Mouse (Mus musculus): ENCODE data around the gene Pygb. TPM values are rescaled to one million over a fixed set of nuclear protein-coding genes. Genes with fewer than 3 reads are reported as not detected.

The Pygb gene
- total and polyA plus RNA-seq, 3 experiments: 36.4 to 47.7 (median 43.2) TPM

DNA sequence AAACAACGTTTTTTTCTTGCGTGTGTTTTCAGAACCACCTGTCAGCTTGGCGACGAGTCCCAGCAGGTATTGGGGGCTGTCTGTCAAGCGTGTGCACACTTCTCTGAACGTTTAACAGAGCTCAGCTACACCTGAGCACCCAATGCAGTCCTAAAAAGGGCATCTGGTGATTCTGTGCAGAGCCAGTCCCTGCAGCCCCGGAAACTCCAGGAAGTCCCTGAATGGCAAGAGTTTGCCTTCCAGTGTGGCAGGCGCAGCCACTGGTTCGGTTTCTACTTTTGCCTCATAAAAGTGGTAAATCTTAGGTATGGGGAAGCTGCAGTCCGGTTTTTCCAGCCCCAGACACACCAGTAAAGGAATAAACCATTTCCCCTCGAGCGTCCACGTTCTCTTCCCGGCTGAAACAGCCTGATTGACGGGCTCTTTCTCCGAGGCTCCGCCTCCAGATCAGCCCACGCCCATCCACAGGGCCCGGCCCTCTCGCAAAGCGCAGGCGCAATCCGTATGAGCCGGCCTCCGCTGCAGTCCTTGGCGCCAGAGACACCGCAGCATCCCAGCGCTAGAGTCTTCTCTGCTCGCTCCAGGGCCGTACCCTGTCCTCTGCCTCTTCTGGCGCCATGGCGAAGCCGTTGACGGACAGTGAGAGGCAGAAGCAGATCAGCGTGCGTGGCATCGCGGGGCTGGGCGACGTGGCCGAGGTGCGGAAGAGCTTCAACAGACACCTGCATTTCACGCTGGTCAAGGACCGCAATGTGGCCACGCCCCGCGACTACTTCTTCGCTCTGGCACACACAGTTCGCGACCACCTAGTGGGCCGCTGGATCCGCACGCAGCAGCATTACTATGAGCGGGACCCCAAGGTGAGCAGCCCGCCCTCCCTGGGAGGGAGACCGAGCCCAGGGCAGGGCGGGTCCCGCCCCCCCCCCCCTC, at the start of gene Pygb (continued):
- TF ChIP-seq HCFC1 (IDR thresholded peaks at IDR 0.05; ENCODE audit: low read depth, low read length): no peak; the same call in 1 of the 2 replicates

DNA sequence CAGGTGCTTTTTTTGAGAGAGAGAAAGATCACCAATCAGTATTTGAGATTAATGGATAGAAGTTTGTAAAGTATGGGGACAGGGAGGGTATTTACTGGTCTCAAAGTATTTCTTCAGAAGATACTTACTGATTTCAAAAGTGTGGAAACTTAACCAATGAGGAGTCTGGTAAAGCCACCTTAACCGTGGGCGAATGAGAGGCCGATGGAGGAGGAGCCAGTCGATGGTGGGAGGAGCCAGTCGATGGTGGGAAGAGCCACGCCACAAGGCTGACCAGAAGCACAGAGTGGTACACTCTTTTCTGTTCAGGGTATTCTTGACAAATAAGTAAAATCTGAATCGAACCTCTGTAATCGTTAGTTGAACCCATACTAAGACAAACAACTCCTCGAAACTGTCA, 48.7 kb upstream of the Pygb start:
- TF ChIP-seq ZC3H11A (IDR thresholded peaks at IDR 0.05; ENCODE audit: low read depth, low read length) (no peak), CHD2 (IDR thresholded peaks at IDR 0.05; ENCODE audit: low read length) (no peak), NRF1 (IDR thresholded peaks at IDR 0.05; ENCODE audit: low read depth, low read length) (no peak), ELF1 (IDR thresholded peaks at IDR 0.05; ENCODE audit: low read depth, low read length) (no peak), HCFC1 (IDR thresholded peaks at IDR 0.05; ENCODE audit: low read depth, low read length) (no peak)
- Histone ChIP-seq H3K9me3 (replicated peaks; ENCODE audit: low read length) (peaks cover 7% of the 10 kb centered on the region), H3K27ac (ENCODE audit: insufficient read depth, low read depth) (no peak overlapping the region), H3K9ac (ENCODE audit: insufficient read depth, low read depth) (no peak overlapping the region), H3K4me3 (replicated peaks in 1 of 3; ENCODE audit: low read depth in 2 of 3, low read length in 2 of 3, poor library complexity in 1 of 3) (no peak overlapping the region), H3K79me2 (replicated peaks; ENCODE audit: control insufficient read depth, extremely low read depth, insufficient read depth, poor library complexity, severe bottlenecking) (no peaks in the 10 kb centered on the region), H3K4me2 (ENCODE audit: insufficient read depth, low read depth, poor library complexity, severe bottlenecking) (no peak overlapping the region), H3K4me1 (ENCODE audit: control insufficient read depth in 1 of 2, insufficient read depth in 2 of 2) (peaks cover 0 to 5% of the 10 kb centered on the region in 2 experiments; a peak in 1 of 4 replicates), H3K27me3 (replicated peaks) (peaks cover 12% of the 10 kb centered on the region), H3K36me3 (replicated peaks in 1 of 2; ENCODE audit: control insufficient read depth in 1 of 2, insufficient read depth in 1 of 2, low read length in 1 of 2) (no peaks in the 10 kb centered on the region)
- no peak for DNase-seq (ENCODE audit: extremely low read depth)
- dilution Hi-C loops (cut with MboI; ENCODE audit: extremely low pct_ligation_motif_present, extremely low pct_unique_long_range_greater_than_20kb, low sequenced_read_pairs): no loop called here
- in situ Hi-C loops (cut with MboI; ENCODE audit: low pct_ligation_motif_present, low pct_unique_long_range_greater_than_20kb, low sequenced_read_pairs): no loop called here

DNA sequence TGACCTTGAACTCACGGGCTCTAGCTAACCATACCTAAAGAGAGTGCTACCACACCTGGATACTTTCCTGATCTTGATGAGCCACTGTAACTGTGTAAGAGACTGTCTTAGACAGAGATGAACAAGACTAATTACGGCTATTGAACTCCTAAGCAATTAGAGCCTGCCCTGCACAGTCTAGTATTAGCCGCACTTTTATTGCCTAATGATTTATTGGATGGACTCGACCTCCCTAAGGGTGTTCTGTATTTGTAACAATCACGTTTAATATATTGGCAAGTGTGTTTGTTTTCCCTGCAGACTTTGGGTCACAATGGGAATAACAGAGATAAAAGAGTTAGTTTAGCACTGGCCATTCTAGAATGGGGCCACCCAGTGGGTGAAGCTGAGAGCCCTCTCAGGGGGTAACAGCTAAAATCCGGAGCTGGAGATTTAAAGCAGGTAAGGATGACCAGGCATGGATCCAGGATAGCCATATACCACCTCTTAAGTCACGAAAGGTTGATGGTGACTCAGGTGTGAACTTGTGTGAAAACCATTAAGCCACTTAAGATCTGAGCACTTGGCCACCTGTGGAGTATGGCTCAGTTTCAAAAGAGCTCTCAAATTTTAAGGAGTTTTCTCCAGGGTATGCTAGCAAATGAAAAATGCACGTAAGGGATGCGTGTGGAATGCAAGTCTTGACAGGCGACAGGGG, 46.2 kb upstream of the Pygb start:
- dilution Hi-C loops (cut with MboI; ENCODE audit: extremely low pct_ligation_motif_present, extremely low pct_unique_long_range_greater_than_20kb, low sequenced_read_pairs): no loop called here

More for the DNA sequence above, 46.2 kb upstream of the Pygb start:
- Histone ChIP-seq H3K79me2 (replicated peaks; ENCODE audit: control insufficient read depth, extremely low read depth, insufficient read depth, poor library complexity, severe bottlenecking) (no peaks in the 10 kb centered on the region), H3K9me3 (replicated peaks; ENCODE audit: low read length) (peaks cover 7% of the 10 kb centered on the region), H3K4me3 (replicated peaks in 1 of 3; ENCODE audit: low read depth in 2 of 3, low read length in 2 of 3, poor library complexity in 1 of 3) (no peak overlapping the region), H3K4me1 (ENCODE audit: control insufficient read depth in 1 of 2, insufficient read depth in 2 of 2) (peaks cover 0 to 5% of the 10 kb centered on the region in 2 experiments; a peak in 1 of 4 replicates), H3K27me3 (replicated peaks) (peaks cover 15% of the 10 kb centered on the region), H3K36me3 (replicated peaks in 1 of 2; ENCODE audit: control insufficient read depth in 1 of 2, insufficient read depth in 1 of 2, low read length in 1 of 2) (no peaks in the 10 kb centered on the region), H3K27ac (ENCODE audit: insufficient read depth, low read depth) (no peak overlapping the region), H3K4me2 (ENCODE audit: insufficient read depth, low read depth, poor library complexity, severe bottlenecking) (no peak overlapping the region), H3K9ac (ENCODE audit: insufficient read depth, low read depth) (no peak overlapping the region)
- in situ Hi-C loops (cut with MboI; ENCODE audit: low pct_ligation_motif_present, low pct_unique_long_range_greater_than_20kb, low sequenced_read_pairs): loop anchor here (10.0 kb wide), 2 partner anchors 135 to 175 kb away; partner anchors contain the start of gene Apmap
- no peak for DNase-seq (ENCODE audit: extremely low read depth)
- TF ChIP-seq RAD21 (IDR thresholded peaks at IDR 0.05; ENCODE audit: low read depth, low read length): no peak
- no peak for TF ChIP-seq POLR2A (IDR thresholded peaks at IDR 0.05; ENCODE audit: low read depth, low read length)
- no peak for TF ChIP-seq UBTF (IDR thresholded peaks at IDR 0.05; ENCODE audit: low read depth, low read length)
- no peak for TF ChIP-seq ZC3H11A (IDR thresholded peaks at IDR 0.05; ENCODE audit: low read depth, low read length)
- no peak for TF ChIP-seq MAZ (IDR thresholded peaks at IDR 0.05; ENCODE audit: low read depth, low read length)
- TF ChIP-seq HCFC1 (IDR thresholded peaks at IDR 0.05; ENCODE audit: low read depth, low read length): no peak
- TF ChIP-seq CHD2 (IDR thresholded peaks at IDR 0.05; ENCODE audit: low read length): no peak
- TF ChIP-seq RCOR1 (conservative IDR thresholded peaks at IDR 0.05; ENCODE audit: low read depth, low read length): no peak
- TF ChIP-seq CHD1 (IDR thresholded peaks at IDR 0.05; ENCODE audit: low read depth, low read length): no peak
- no peak for TF ChIP-seq NELFE (IDR thresholded peaks at IDR 0.05; ENCODE audit: low read depth, low read length)
- TF ChIP-seq E2F4 (IDR thresholded peaks at IDR 0.05; ENCODE audit: insufficient replicate concordance, low read depth, low read length): no peak
- no peak for TF ChIP-seq ETS1 (conservative IDR thresholded peaks at IDR 0.05; ENCODE audit: low read depth, low read length)
